Mouse (Mus musculus): ENCODE measurements around the gene Btrc.

- TF ChIP-seq CTCF (IDR thresholded peaks at IDR 0.05; ENCODE audit: low read depth) (no peak), EP300 (IDR thresholded peaks at IDR 0.05; ENCODE audit: low read depth) (no peak)
These were observed 83.7 kb downstream of the Btrc start for GRCm38 (mm10) chr19:45447222-45447621.
